ENCODE assay signal across 9 mouse cellular contexts in genomic region chr9:90271541-90272090, GRCm38 (mm10). TPM values are rescaled to one million over a fixed set of nuclear protein-coding genes. Genes with fewer than 3 reads are reported as not detected.
DNase-seq lines count a peak whose midpoint lies in the region.
"Had no signal": no experiment of that assay in that cellular context is flagged by ENCODE, and none has a peak within 500 bp of the region (broad histone marks: within the 10 kb centered on the region; RNA-seq: fewer than 3 reads in every experiment).

No protein-coding gene starts in this region.

- no peak overlapping the region for H3K27ac ChIP-seq in limb, embryonic 10.5 days
- peak overlapping the region; percentile 19 for H3K27ac ChIP-seq in macrophage
- H3K27ac ChIP-seq in embryonic facial prominence, embryonic 10.5 days (replicated peaks): no peak overlapping the region
- H3K27ac ChIP-seq: hindbrain, embryonic 10.5 days had no signal

- no peaks in the 10 kb centered on the region for H3K36me3 ChIP-seq in limb, embryonic 10.5 days
- H3K36me3 ChIP-seq in macrophage (ENCODE audit: inconsistent target): 0 out of 2 replicates have a peak, but pooled peaks cover 5% of the 10 kb centered on the region
- no peaks in the 10 kb centered on the region for H3K36me3 ChIP-seq in embryonic facial prominence, embryonic 10.5 days (replicated peaks)
- H3K36me3 ChIP-seq: hindbrain, embryonic 10.5 days had no signal

- H3K4me3 ChIP-seq in limb, embryonic 10.5 days: no peak overlapping the region
- no peak overlapping the region for H3K4me3 ChIP-seq in macrophage (ENCODE audit: inconsistent target)
- no peak overlapping the region for H3K4me3 ChIP-seq in embryonic facial prominence, embryonic 10.5 days

- H3K79me2 ChIP-seq in macrophage (ENCODE audit: inconsistent target): peaks cover 38% of the 10 kb centered on the region

- DNase-seq in lung, adult 18-20 months: peak; percentile 64 to 72
- no peak for DNase-seq in lung, postnatal 10 days
- peak; percentile 38 for DNase-seq in ES-CJ7 (ENCODE audit: low read depth, low spot score)
- DNase-seq in limb, embryonic 10.5 days (ENCODE audit: low spot score): peak; percentile 26
- DNase-seq in kidney, postnatal 4 days: no peak
- DNase-seq in embryonic facial prominence, embryonic 10.5 days (ENCODE audit: low spot score): no peak
- DNase-seq: right cerebral cortex, postnatal 4 days had no signal

- no peaks in the 10 kb centered on the region for H3K9me3 ChIP-seq in limb, embryonic 10.5 days (replicated peaks)
- H3K9me3 ChIP-seq in embryonic facial prominence, embryonic 10.5 days: no peaks in the 10 kb centered on the region
- H3K9me3 ChIP-seq: hindbrain, embryonic 10.5 days had no signal

- peaks cover 18% of the 10 kb centered on the region for H3K4me1 ChIP-seq in limb, embryonic 10.5 days
- H3K4me1 ChIP-seq in embryonic facial prominence, embryonic 10.5 days: peaks cover 17% of the 10 kb centered on the region

- peaks cover 5% of the 10 kb centered on the region; the same call in 1 of the 2 replicates for H3K27me3 ChIP-seq in limb, embryonic 10.5 days (ENCODE audit: low read depth, poor library complexity, severe bottlenecking)
- H3K27me3 ChIP-seq in embryonic facial prominence, embryonic 10.5 days (replicated peaks; ENCODE audit: low read depth, poor library complexity, severe bottlenecking): 0 out of 2 replicates have a peak, but pooled peaks cover 6% of the 10 kb centered on the region

- WGBS in limb, embryonic 10.5 days: 69% methylated on average over 5 of the region's 5 CpGs
- WGBS in macrophage (ENCODE audit: missing documents): 90% methylated on average over 5 of the region's 5 CpGs
- WGBS in embryonic facial prominence, embryonic 10.5 days: 68% methylated on average over 5 of the region's 5 CpGs

RNA-seq across cellular contexts. Expression of gene Tbc1d2b, which starts 1.0 kb away (rescaled TPM):
- polyA plus RNA-seq in limb, embryonic 10.5 days (2016; fragmentation: Nextera tagmentation; extraction: Ambion mirVana): 7.1 and 8.5 TPM in 2 replicates
- 100 to 1,000 TPM; 104 to 459 (median 241) TPM for total RNA-seq in macrophage (2018; cell fraction: chromatin; rRNA removed)
- total RNA-seq in macrophage (2018; cell fraction: cytosol; rRNA removed): 100 to 1,000 TPM in 2 of 26 experiments, 10 to 100 TPM in 24; 58.3 to 112 (median 76.4) TPM
- total RNA-seq in macrophage (2018; cell fraction: nucleus; rRNA removed): 100 to 1,000 TPM; 110 to 294 (median 189) TPM
- polyA plus RNA-seq in macrophage (2018): 31.2 to 52.4 TPM (median 52.4 TPM) in 3 replicates
- 8.3 and 8.8 TPM in 2 replicates for polyA plus RNA-seq in embryonic facial prominence, embryonic 10.5 days (2016; fragmentation: Nextera tagmentation; extraction: Ambion mirVana)

Comparison
In these comparisons a context has a peak if more than half of its experiments do, and no peak if none do; other contexts are left out.
1. DNase-seq: peak in lung, adult 18-20 months (2 of 2), ES-CJ7 (single experiment) and limb, embryonic 10.5 days (single experiment); none in lung, postnatal 10 days (single experiment), kidney, postnatal 4 days (0 of 2) and embryonic facial prominence, embryonic 10.5 days (single experiment).